Mouse (Mus musculus) hindbrain, embryonic 14.5 days (tissue): Measurements from ENCODE around the gene Nav2. TPM values are rescaled to one million over a fixed set of nuclear protein-coding genes. Genes with fewer than 3 reads are reported as not detected.

ENCODE experiments used
- ATAC-seq: fragments of 200-750 bp; cut with Nextera tagmentation; 2 replicates; pipeline ENCODE4 v1.8.0; 2017; ENCODE audit warnings: moderate number of reproducible peaks, mild to moderate bottlenecking, moderate TSS enrichment, moderate library complexity; ENCODE audit not compliant: low FRiP score
- DNase-seq: peaks from one replicate; pipeline ENCODE4 v3.0.0-alpha.2; 2015; ENCODE audit warnings: low spot score
- H3K27ac ChIP-seq: fragments of 300-500 bp; sonication (generic); 2 replicates; pipeline ENCODE4 v1.5.1; 2014; ENCODE audit warnings: mild to moderate bottlenecking, moderate library complexity
- H3K27me3 ChIP-seq: fragments of 300-500 bp; sonication (generic); 2 replicates; pipeline ENCODE4 v1.6.1; 2014; ENCODE audit warnings: mild to moderate bottlenecking, low read length, mixed read lengths; ENCODE audit not compliant: control insufficient read depth, insufficient read depth
- H3K36me3 ChIP-seq: fragments of 300-500 bp; sonication (generic); replicated peaks from 2 replicates; pipeline ENCODE4 v1.6.1; 2014; ENCODE audit not compliant: control insufficient read depth, insufficient read depth
- H3K4me1 ChIP-seq: fragments of 300-500 bp; sonication (generic); replicated peaks from 2 replicates; pipeline ENCODE4 v1.6.1; 2014; ENCODE audit warnings: antibody characterized with exemption, low read length, mixed read lengths; ENCODE audit not compliant: control insufficient read depth, insufficient read depth
- H3K4me2 ChIP-seq: fragments of 300-500 bp; sonication (generic); replicated peaks from 2 replicates; pipeline ENCODE4 v1.6.1; 2014; ENCODE audit warnings: mild to moderate bottlenecking, moderate library complexity
- H3K4me3 ChIP-seq: fragments of 300-500 bp; sonication (generic); replicated peaks from 2 replicates; pipeline ENCODE4 v1.5.1; 2014; ENCODE audit warnings: mild to moderate bottlenecking, low read length
- H3K9ac ChIP-seq: fragments of 300-500 bp; sonication (generic); 2 replicates; pipeline ENCODE4 v1.6.1; 2014
- H3K9me3 ChIP-seq: fragments of 300-500 bp; sonication (generic); 2 replicates; pipeline ENCODE4 v1.6.1; 2016; ENCODE audit warnings: low read length; ENCODE audit not compliant: control insufficient read depth
- WGBS: fragments of 180-500 bp; shearing (Covaris S2); extraction: QIAGEN DNeasy Blood & Tissue Kit; methylation state at CpG from one replicate; pipeline ENCODE4 v1.1.7; 2014; 5-methylcytosine and 5-hydroxymethylcytosine counted together
- polyA plus RNA-seq: library from polyadenylated mRNA; unstranded; fragments of >200 nt; fragmentation: Nextera tagmentation; extraction: Ambion mirVana; gene quantifications from 2 replicates; pipeline ENCODE4 v1.2.1, GENCODE M21; 2014

Gene Nav2
- polyA plus RNA-seq, 1 experiment from 2014 or later: 28.2 TPM

GRCm38 (mm10) chr7:49562404-49562803 is 653.9 kb downstream of the Nav2 start:
- WGBS: 89% methylated on average over 4 of the region's 4 CpGs

DNA sequence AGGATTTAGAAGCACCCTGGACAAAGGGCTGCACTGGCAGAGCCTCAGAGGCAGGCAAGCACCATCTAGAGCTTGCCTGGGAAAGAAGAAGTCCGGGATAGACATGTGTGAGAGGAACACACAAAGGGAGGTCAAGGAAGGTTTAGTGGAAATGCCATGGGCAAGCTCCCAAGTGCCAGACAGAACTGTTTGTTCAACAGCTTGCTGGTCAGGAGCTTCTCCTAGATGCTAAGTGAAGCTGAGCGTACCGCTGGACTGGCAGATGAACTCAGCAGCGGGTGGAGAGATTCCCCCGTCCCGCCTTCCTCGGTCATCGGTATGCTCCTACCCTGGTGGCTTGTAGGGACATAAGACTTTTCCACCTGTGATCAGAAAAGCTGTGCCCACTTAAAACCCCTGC is 654.3 kb downstream of the Nav2 start:
- Histone ChIP-seq H3K4me2 (no peak overlapping the region), H3K9ac (no peak overlapping the region), H3K9me3 (no peaks in the 10 kb centered on the region), H3K4me1 (peaks cover 10% of the 10 kb centered on the region; the same call in 1 of the 2 replicates), H3K27me3 (no peaks in the 10 kb centered on the region), H3K4me3 (no peak overlapping the region), H3K36me3 (peaks cover 19% of the 10 kb centered on the region; the same call in 1 of the 2 replicates), H3K27ac (no peak overlapping the region)
- WGBS: 88% methylated on average over 8 of the region's 8 CpGs
- DNase-seq (no peak), ATAC-seq (no peak)

More at GRCm38 (mm10) chr7:49562404-49562803, 653.9 kb downstream of the Nav2 start:
- Histone ChIP-seq H3K9me3 (no peaks in the 10 kb centered on the region), H3K9ac (no peak overlapping the region), H3K36me3 (peaks cover 19% of the 10 kb centered on the region; the same call in 1 of the 2 replicates), H3K4me3 (no peak overlapping the region), H3K4me2 (no peak overlapping the region), H3K27ac (no peak overlapping the region), H3K27me3 (no peaks in the 10 kb centered on the region), H3K4me1 (peaks cover 10% of the 10 kb centered on the region; the same call in 1 of the 2 replicates)
- DNase-seq: no peak
- no peak for ATAC-seq

DNA sequence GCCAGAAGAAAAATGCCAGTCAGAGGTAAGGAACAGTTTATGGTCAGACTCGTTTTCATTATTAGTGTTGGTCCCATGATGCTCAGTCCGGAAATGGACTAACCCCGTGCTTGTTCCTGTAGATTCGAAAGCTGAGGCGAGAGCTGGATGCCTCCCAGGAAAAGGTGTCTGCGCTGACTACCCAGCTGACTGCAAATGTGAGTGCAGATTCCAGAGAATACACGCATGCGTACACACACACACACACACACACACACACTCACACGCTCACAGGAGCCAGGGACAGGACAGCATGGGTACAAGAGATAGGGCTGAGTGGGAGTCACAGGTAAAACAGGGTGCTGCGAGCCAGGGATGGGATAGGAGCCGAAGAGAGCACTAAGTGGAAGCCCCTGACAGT is 656.6 kb downstream of the Nav2 start:
- no peaks in the 10 kb centered on the region for H3K9me3 ChIP-seq
- no peak overlapping the region for H3K4me2 ChIP-seq
- DNase-seq (no peak), ATAC-seq (no peak)
- no peak overlapping the region for H3K4me3 ChIP-seq
- no peaks in the 10 kb centered on the region for H3K27me3 ChIP-seq
- H3K4me1 ChIP-seq: no peaks in the 10 kb centered on the region
- no peak overlapping the region for H3K27ac ChIP-seq
- H3K36me3 ChIP-seq: peaks cover 19% of the 10 kb centered on the region; the same call in 1 of the 2 replicates
- 93% methylated on average over 11 of the region's 11 CpGs for WGBS
- no peak overlapping the region for H3K9ac ChIP-seq

DNA sequence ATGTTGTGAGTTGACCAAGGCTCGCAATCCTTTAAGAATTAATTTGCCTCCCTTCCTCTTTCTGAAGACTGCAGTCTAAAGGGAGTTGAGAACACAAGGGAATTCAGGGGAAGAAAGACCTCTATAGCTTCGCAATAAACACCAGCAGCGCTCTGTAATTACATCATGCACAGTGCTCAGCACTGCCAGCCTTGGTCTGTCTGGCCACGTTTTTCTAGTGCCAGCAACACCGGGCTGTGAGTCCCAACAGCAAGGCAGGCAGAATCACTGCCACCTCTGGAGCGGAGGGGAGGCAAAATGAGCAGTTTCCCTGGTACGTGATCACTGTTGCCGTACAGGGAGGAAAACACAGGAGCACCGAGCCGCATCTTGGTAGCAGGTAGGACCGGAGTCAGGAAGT is 657.3 kb downstream of the Nav2 start:
- ATAC-seq (no peak), DNase-seq (no peak)
- H3K9ac ChIP-seq: no peak overlapping the region
- 89% methylated on average over 11 of the region's 11 CpGs for WGBS
- no peak overlapping the region for H3K27ac ChIP-seq
- no peaks in the 10 kb centered on the region for H3K27me3 ChIP-seq
- no peaks in the 10 kb centered on the region for H3K9me3 ChIP-seq
- H3K4me2 ChIP-seq: no peak overlapping the region
- no peak overlapping the region for H3K4me3 ChIP-seq
- peaks cover 23% of the 10 kb centered on the region; the same call in 1 of the 2 replicates for H3K36me3 ChIP-seq
- H3K4me1 ChIP-seq: no peaks in the 10 kb centered on the region

- no peak overlapping the region for H3K4me3 ChIP-seq
- H3K9me3 ChIP-seq: no peaks in the 10 kb centered on the region
- no peaks in the 10 kb centered on the region for H3K4me1 ChIP-seq
- H3K36me3 ChIP-seq: peaks cover 37% of the 10 kb centered on the region
- no peaks in the 10 kb centered on the region for H3K27me3 ChIP-seq
- H3K9ac ChIP-seq: no peak overlapping the region
- no peak for DNase-seq
- ATAC-seq: no peak
- H3K4me2 ChIP-seq: no peak overlapping the region
- 80% methylated on average over 13 of the region's 13 CpGs for WGBS
- H3K27ac ChIP-seq: no peak overlapping the region
Observed at GRCm38 (mm10) chr7:49567346-49568034, 659.0 kb downstream of the Nav2 start.

- ATAC-seq: no peak
- Histone ChIP-seq H3K36me3 (peaks cover 45% of the 10 kb centered on the region), H3K9ac (no peak overlapping the region), H3K27me3 (no peaks in the 10 kb centered on the region), H3K4me1 (no peaks in the 10 kb centered on the region), H3K4me2 (no peak overlapping the region), H3K9me3 (no peaks in the 10 kb centered on the region), H3K4me3 (no peak overlapping the region), H3K27ac (no peak overlapping the region)
- WGBS: 57% methylated on average over 7 of the region's 7 CpGs
- DNase-seq: no peak
Observed at GRCm38 (mm10) chr7:49569646-49570045, 661.1 kb downstream of the Nav2 start.

GRCm38 (mm10) chr7:49571606-49572005 is 663.1 kb downstream of the Nav2 start:
- Histone ChIP-seq H3K4me2 (no peak overlapping the region), H3K27ac (no peak overlapping the region), H3K36me3 (peaks cover 51% of the 10 kb centered on the region), H3K27me3 (no peaks in the 10 kb centered on the region), H3K9me3 (no peaks in the 10 kb centered on the region), H3K4me1 (no peaks in the 10 kb centered on the region), H3K4me3 (no peak overlapping the region), H3K9ac (no peak overlapping the region)
- DNase-seq: no peak
- ATAC-seq: no peak
- 97% methylated on average over 2 of the region's 2 CpGs for WGBS

GRCm38 (mm10) chr7:49575226-49575625 is 666.7 kb downstream of the Nav2 start:
- no peak for DNase-seq
- H3K9ac ChIP-seq: no peak overlapping the region
- H3K27ac ChIP-seq: no peak overlapping the region
- 93% methylated on average over 9 of the region's 9 CpGs for WGBS
- peaks cover 55% of the 10 kb centered on the region for H3K36me3 ChIP-seq
- H3K27me3 ChIP-seq: no peaks in the 10 kb centered on the region
- no peak overlapping the region for H3K4me3 ChIP-seq
- H3K4me1 ChIP-seq: no peaks in the 10 kb centered on the region
- ATAC-seq: no peak
- H3K4me2 ChIP-seq: no peak overlapping the region
- H3K9me3 ChIP-seq: no peaks in the 10 kb centered on the region

DNA sequence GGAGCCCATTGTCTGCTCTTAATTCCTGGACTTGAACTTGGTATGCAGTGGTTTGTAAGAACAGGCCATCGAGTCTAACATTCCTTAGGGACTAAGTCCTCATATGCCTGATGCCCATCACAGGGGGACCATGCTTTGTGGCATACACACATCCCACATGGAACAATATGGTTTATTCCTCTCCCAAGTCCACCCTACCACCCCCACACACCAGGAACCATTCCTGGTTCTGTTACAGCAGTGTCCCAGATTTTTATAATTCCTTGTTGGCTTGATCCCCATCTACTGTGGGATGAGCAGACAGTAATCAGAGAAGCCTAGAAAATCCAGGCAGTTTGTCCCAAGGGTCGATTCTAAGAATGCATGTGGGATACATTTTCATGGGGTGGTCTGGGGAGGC is 668.6 kb downstream of the Nav2 start:
- ATAC-seq (no peak), DNase-seq (no peak)
- H3K4me3 ChIP-seq: no peak overlapping the region
- 90% methylated on average over 2 of the region's 2 CpGs for WGBS
- no peak overlapping the region for H3K27ac ChIP-seq
- H3K4me1 ChIP-seq: no peaks in the 10 kb centered on the region
- no peaks in the 10 kb centered on the region for H3K9me3 ChIP-seq
- peaks cover 42% of the 10 kb centered on the region for H3K36me3 ChIP-seq
- no peak overlapping the region for H3K9ac ChIP-seq
- H3K27me3 ChIP-seq: no peaks in the 10 kb centered on the region
- H3K4me2 ChIP-seq: no peak overlapping the region

- no peaks in the 10 kb centered on the region for H3K27me3 ChIP-seq
- no peaks in the 10 kb centered on the region for H3K4me1 ChIP-seq
- DNase-seq (no peak), ATAC-seq (no peak)
- no peak overlapping the region for H3K9ac ChIP-seq
- H3K4me2 ChIP-seq: no peak overlapping the region
- WGBS: 91% methylated on average over 2 of the region's 2 CpGs
- H3K9me3 ChIP-seq: no peaks in the 10 kb centered on the region
- no peak overlapping the region for H3K4me3 ChIP-seq
- H3K36me3 ChIP-seq: peaks cover 33% of the 10 kb centered on the region
- H3K27ac ChIP-seq: no peak overlapping the region
Observed at GRCm38 (mm10) chr7:49581951-49582350, 673.4 kb downstream of the Nav2 start.
